Mouse (Mus musculus) hindbrain, embryonic 13.5 days (tissue): Measurements from ENCODE around the gene Csmd2. TPM values are rescaled to one million over a fixed set of nuclear protein-coding genes. Genes with fewer than 3 reads are reported as not detected.

ENCODE experiments used
- ATAC-seq: fragments of 200-750 bp; cut with Nextera tagmentation; 2 replicates; pipeline ENCODE4 v1.8.0; 2017; ENCODE audit warnings: moderate TSS enrichment; ENCODE audit not compliant: low FRiP score
- H3K27ac ChIP-seq: fragments of 300-500 bp; sonication (generic); 2 replicates; pipeline ENCODE4 v1.5.1; 2015; ENCODE audit warnings: inconsistent platforms, mild to moderate bottlenecking, moderate library complexity
- H3K27me3 ChIP-seq: fragments of 300-500 bp; sonication (generic); 2 replicates; pipeline ENCODE4 v1.6.1; 2015; ENCODE audit warnings: mild to moderate bottlenecking, inconsistent platforms
- H3K36me3 ChIP-seq: fragments of 300-500 bp; sonication (generic); 2 replicates; pipeline ENCODE4 v1.6.1; 2015; ENCODE audit warnings: mild to moderate bottlenecking, inconsistent platforms
- H3K4me1 ChIP-seq: fragments of 300-500 bp; sonication (generic); replicated peaks from 2 replicates; pipeline ENCODE4 v1.6.1; 2015; ENCODE audit warnings: inconsistent platforms
- H3K4me2 ChIP-seq: fragments of 300-500 bp; sonication (generic); 2 replicates; pipeline ENCODE4 v1.6.1; 2015; ENCODE audit warnings: inconsistent platforms, mild to moderate bottlenecking, moderate library complexity
- H3K4me3 ChIP-seq: fragments of 300-500 bp; sonication (generic); 2 replicates; pipeline ENCODE4 v1.5.1; 2015; ENCODE audit warnings: mild to moderate bottlenecking, inconsistent platforms
- H3K9ac ChIP-seq: fragments of 300-500 bp; sonication (generic); 2 replicates; pipeline ENCODE4 v1.6.1; 2015; ENCODE audit warnings: mild to moderate bottlenecking, inconsistent platforms
- H3K9me3 ChIP-seq: fragments of 300-500 bp; sonication (generic); 2 replicates; pipeline ENCODE4 v1.6.1; 2016; ENCODE audit warnings: inconsistent platforms
- WGBS: fragments of 180-500 bp; shearing (Covaris S2); methylation state at CpG from one replicate; pipeline ENCODE4 v1.1.7; 2015; 5-methylcytosine and 5-hydroxymethylcytosine counted together
- polyA plus RNA-seq: library from polyadenylated mRNA; unstranded; fragments of >200 nt; fragmentation: Nextera tagmentation; extraction: Ambion mirVana; gene quantifications from 2 replicates; pipeline ENCODE4 v1.2.1, GENCODE M21; 2015

Csmd2 gene
- polyA plus RNA-seq: 8.6 TPM in 2 replicates

GRCm38 (mm10) chr4:127987784-127988455 lies at the start of gene Csmd2:
Csmd2 (plus strand) TSS chr4:127987857.
- Histone ChIP-seq H3K9me3 (no peaks in the 10 kb centered on the region), H3K9ac (peak within 1 kb of the TSS; percentile 87), H3K4me2 (peak within 1 kb of the TSS; percentile 83), H3K27me3 (peaks cover 26% of the 10 kb centered on the region), H3K4me3 (peak within 1 kb of the TSS; percentile 74), H3K4me1 (peaks cover 54% of the 10 kb centered on the region), H3K36me3 (no peaks in the 10 kb centered on the region), H3K27ac (peak within 1 kb of the TSS; percentile 89)
- under 1% methylated on average over 55 of the region's 65 CpGs for WGBS
- ATAC-seq: peak; percentile 12

DNA sequence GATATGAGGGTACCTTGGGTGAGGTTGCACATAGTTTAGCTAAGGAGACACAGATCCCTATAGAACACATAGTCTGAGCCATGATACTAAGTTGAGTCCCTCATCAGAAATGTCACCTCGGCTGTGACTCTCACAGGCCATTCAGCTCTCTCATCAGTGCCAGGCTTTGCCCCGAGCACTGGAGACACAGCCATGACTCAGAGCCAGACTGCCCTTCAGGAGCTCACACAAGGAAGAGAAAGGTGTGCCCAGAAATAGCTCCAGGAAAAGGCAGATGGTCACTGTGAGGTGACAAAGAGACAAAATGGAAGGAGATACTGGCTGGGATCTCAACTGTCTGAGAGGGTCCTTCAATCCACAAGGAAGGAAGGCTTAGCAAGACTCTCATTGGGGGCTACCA lies 40.0 kb upstream of the Csmd2 start:
- Histone ChIP-seq H3K4me2 (no peak overlapping the region), H3K9me3 (no peaks in the 10 kb centered on the region), H3K27ac (no peak overlapping the region), H3K4me1 (0 out of 2 replicates have a peak, but pooled peaks cover under 1% of the 10 kb centered on the region), H3K27me3 (no peaks in the 10 kb centered on the region), H3K36me3 (no peaks in the 10 kb centered on the region), H3K4me3 (no peak overlapping the region), H3K9ac (no peak overlapping the region)
- 93% methylated on average over 2 of the region's 2 CpGs for WGBS
- ATAC-seq: no peak

DNA sequence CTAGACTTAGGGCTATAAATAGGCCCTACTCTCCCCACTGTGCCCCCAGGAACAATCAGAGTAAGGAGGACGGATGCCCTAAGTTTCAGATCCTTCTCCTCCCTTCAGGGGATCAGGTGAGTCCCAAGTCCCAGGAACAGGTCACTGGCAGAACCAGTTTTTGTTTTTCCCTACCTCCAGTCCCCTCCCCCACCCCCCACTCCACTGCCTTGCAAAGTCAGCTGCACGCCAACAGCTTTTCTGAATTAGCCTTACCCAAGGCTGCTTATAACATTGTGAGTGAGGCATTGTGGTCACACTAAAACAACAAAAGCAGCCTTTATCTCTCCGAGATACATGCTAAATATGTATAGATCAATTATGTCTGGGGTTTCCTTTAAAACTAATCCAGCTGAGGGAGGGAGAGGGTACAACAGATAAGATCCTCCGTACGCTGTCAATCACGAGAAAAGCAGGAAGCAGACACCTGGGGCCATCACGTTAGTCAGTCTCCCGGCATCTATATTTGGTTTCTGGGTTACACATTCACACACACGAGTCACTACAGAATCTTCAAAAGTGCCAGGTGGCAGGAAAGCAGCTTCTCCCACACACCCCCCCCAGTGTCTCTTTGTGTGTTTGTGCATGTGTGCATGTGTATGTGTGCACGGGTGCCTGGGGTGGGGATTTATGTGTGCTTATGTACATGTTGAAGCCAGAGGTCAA lies 34.5 kb upstream of the Csmd2 start:
- no peak for ATAC-seq
- H3K4me2 ChIP-seq: no peak overlapping the region

GRCm38 (mm10) chr4:127969101-127969500 lies 18.6 kb upstream of the Csmd2 start:
- no peak for ATAC-seq
- H3K27ac ChIP-seq: no peak overlapping the region
- no peak overlapping the region for H3K4me2 ChIP-seq
- H3K4me3 ChIP-seq: no peak overlapping the region
- no peaks in the 10 kb centered on the region for H3K9me3 ChIP-seq
- no peaks in the 10 kb centered on the region for H3K36me3 ChIP-seq
- WGBS: 20% methylated on average over 7 of the region's 7 CpGs
- peaks cover 36% of the 10 kb centered on the region for H3K27me3 ChIP-seq
- peaks cover 26% of the 10 kb centered on the region for H3K4me1 ChIP-seq
- H3K9ac ChIP-seq: no peak overlapping the region

More for the DNA sequence above, 34.5 kb upstream of the Csmd2 start:
- no peaks in the 10 kb centered on the region for H3K27me3 ChIP-seq
- 0 out of 2 replicates have a peak, but pooled peaks cover 6% of the 10 kb centered on the region for H3K4me1 ChIP-seq
- H3K36me3 ChIP-seq: no peaks in the 10 kb centered on the region
- no peak overlapping the region for H3K9ac ChIP-seq
- no peak overlapping the region for H3K27ac ChIP-seq
- no peaks in the 10 kb centered on the region for H3K9me3 ChIP-seq
- no peak overlapping the region for H3K4me3 ChIP-seq
- WGBS: 52% methylated on average over 10 of the region's 10 CpGs

DNA sequence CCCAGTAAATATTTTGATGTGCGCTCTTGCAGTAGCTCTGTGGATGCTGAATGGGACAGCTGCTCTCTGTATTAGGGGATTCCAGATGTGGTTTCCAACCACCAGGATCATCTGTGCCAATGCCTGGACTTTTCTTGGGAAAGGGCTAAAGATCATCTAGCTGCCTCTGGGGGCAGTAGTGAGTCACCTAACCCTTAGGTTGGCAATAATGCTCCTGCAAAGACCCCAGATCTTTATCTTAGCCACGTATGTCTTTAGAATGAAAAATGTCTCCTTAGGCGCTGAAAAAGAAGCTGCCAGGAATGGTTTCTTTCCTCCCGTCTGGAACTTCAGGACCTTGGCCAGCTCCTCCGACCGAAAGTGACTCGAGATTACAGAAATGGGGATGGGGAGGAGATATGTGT lies 17.6 kb upstream of the Csmd2 start:
- H3K27ac ChIP-seq: no peak overlapping the region
- H3K4me3 ChIP-seq: no peak overlapping the region
- no peaks in the 10 kb centered on the region for H3K9me3 ChIP-seq
- H3K4me2 ChIP-seq: no peak overlapping the region
- WGBS: 9% methylated on average over 7 of the region's 7 CpGs
- H3K27me3 ChIP-seq: peaks cover 36% of the 10 kb centered on the region
- no peaks in the 10 kb centered on the region for H3K36me3 ChIP-seq
- peaks cover 26% of the 10 kb centered on the region for H3K4me1 ChIP-seq
- ATAC-seq: no peak
- no peak overlapping the region for H3K9ac ChIP-seq

GRCm38 (mm10) chr4:127970901-127971868 lies 16.5 kb upstream of the Csmd2 start, which contains the start of gene CK137956:
CK137956 (minus strand) TSS chr4:127970951.
- WGBS: 4% methylated on average over 39 of the region's 39 CpGs
- peak; percentile 36; the same call in 1 of the 2 replicates for ATAC-seq
- Histone ChIP-seq H3K4me3 (no peak within 1 kb of the TSS), H3K9me3 (no peaks in the 10 kb centered on the region), H3K9ac (peak within 1 kb of the TSS; percentile 11; the same call in 1 of the 2 replicates), H3K27ac (no peak within 1 kb of the TSS), H3K27me3 (peaks cover 36% of the 10 kb centered on the region), H3K4me1 (peaks cover 26% of the 10 kb centered on the region), H3K4me2 (peak within 1 kb of the TSS; percentile 40), H3K36me3 (no peaks in the 10 kb centered on the region)

DNA sequence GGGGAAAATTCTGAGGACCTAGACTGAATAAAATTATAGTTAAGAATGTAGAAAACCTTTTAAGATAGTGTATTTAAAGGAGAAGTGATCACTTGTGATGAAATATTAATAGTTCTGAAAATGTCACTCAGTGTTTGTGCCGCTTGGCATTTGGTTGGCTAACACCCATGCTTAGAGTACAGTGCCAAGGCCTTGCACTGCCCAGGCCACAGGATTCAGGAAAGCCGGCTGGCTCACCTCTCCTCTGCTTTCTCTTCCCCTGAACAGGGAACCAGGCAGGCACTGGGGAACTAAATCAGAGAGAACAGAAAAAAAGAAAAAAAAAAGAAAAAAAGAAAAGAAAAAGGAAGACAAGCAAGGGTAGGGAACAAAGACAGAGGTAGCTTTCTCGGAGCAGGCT lies 14.7 kb upstream of the Csmd2 start:
- Histone ChIP-seq H3K4me3 (no peak overlapping the region), H3K27ac (no peak overlapping the region), H3K36me3 (no peaks in the 10 kb centered on the region), H3K4me1 (peaks cover 26% of the 10 kb centered on the region), H3K4me2 (no peak overlapping the region), H3K9me3 (no peaks in the 10 kb centered on the region), H3K9ac (no peak overlapping the region), H3K27me3 (peaks cover 36% of the 10 kb centered on the region)
- no peak for ATAC-seq
- WGBS: 78% methylated on average over 3 of the region's 3 CpGs

DNA sequence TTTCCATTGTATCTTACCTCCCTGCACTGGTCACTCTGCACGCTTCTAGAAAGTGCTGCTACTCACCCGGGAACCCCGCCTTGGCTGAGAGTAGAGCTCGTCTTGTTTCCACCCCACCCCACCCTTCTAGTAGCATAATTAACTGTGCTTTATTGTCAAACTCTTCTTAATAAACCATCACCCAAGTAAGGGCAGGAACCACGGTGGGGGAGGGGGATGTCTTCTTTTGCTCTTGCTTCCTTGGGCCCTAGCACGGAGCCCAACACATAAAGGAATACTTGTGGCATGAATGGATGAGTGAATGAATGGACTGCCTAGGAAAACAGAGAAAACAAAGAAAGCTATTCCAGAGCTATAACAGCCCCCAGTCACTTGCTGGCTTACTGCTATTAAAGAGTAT lies 6.5 kb upstream of the Csmd2 start:
- Histone ChIP-seq H3K4me1 (peaks cover 8% of the 10 kb centered on the region), H3K4me3 (no peak overlapping the region), H3K4me2 (no peak overlapping the region), H3K27me3 (peaks cover 41% of the 10 kb centered on the region), H3K9ac (no peak overlapping the region), H3K27ac (no peak overlapping the region), H3K9me3 (no peaks in the 10 kb centered on the region), H3K36me3 (no peaks in the 10 kb centered on the region)
- WGBS: 27% methylated on average over 6 of the region's 6 CpGs
- no peak for ATAC-seq

GRCm38 (mm10) chr4:127984426-127984825 lies 3.2 kb upstream of the Csmd2 start:
- Histone ChIP-seq H3K4me3 (no peak overlapping the region), H3K4me1 (peaks cover 33% of the 10 kb centered on the region), H3K27ac (no peak overlapping the region), H3K4me2 (no peak overlapping the region), H3K9ac (no peak overlapping the region), H3K9me3 (no peaks in the 10 kb centered on the region), H3K36me3 (no peaks in the 10 kb centered on the region), H3K27me3 (peaks cover 39% of the 10 kb centered on the region)
- 93% methylated on average over 2 of the region's 2 CpGs for WGBS
- no peak for ATAC-seq

- no peaks in the 10 kb centered on the region for H3K36me3 ChIP-seq
- 6% methylated on average over 10 of the region's 10 CpGs for WGBS
- H3K9ac ChIP-seq: peak overlapping the region; percentile 87
- H3K4me1 ChIP-seq: peaks cover 47% of the 10 kb centered on the region
- ATAC-seq: peak; percentile 66
- peaks cover 36% of the 10 kb centered on the region for H3K27me3 ChIP-seq
- H3K4me2 ChIP-seq: peak overlapping the region; percentile 83
- peak overlapping the region; percentile 74; the same call in 1 of the 2 replicates for H3K4me3 ChIP-seq
- H3K27ac ChIP-seq: peak overlapping the region; percentile 89
- no peaks in the 10 kb centered on the region for H3K9me3 ChIP-seq
These were observed 1.8 kb upstream of the Csmd2 start for GRCm38 (mm10) chr4:127985874-127986273.

DNA sequence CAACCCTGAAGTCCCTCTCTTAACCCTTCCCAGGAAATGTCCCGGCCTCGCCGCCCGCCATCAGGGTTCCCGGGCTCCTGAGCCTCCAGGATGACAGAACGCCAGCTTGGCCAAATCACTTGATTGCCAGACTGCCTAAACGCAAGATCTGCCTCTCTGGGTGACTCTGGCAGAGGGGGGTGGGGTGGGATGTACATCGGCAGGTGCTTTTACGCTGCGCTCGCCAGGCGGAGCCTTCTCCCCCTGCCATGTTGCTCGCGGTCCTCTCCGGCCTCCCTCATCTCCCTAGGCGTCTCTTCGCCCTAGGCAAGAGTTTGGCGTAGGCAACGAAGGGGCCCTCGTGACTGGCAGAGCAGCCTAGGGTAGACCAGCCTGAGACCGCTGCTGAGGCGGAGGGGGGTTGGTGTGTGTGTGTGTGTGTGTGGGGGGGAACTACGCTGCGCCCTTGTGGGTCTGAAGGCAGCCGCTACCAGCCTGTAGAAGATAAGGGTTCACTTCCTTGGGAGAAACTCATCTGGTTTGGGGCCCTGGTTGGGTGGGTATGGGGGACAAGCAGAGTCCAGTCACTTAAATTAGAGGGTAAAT lies 1.1 kb upstream of the Csmd2 start:
- ATAC-seq: peak; percentile 29; the same call in 1 of the 2 replicates
- WGBS: 4% methylated on average over 25 of the region's 25 CpGs
- H3K9ac ChIP-seq: peak overlapping the region; percentile 87

More for the DNA sequence above, 1.1 kb upstream of the Csmd2 start:
- no peaks in the 10 kb centered on the region for H3K9me3 ChIP-seq
- H3K27ac ChIP-seq: peak overlapping the region; percentile 89
- peak overlapping the region; percentile 83 for H3K4me2 ChIP-seq
- peak overlapping the region; percentile 74 for H3K4me3 ChIP-seq
- H3K36me3 ChIP-seq: no peaks in the 10 kb centered on the region
- H3K4me1 ChIP-seq: peaks cover 50% of the 10 kb centered on the region
- peaks cover 36% of the 10 kb centered on the region for H3K27me3 ChIP-seq
